Mouse (Mus musculus) megakaryocyte, embryonic 14.5 days (primary cell): ENCODE data around the gene Gpr137. TPM values are rescaled to one million over a fixed set of nuclear protein-coding genes. Genes with fewer than 3 reads are reported as not detected.

Experiments used
- H3K27me3 ChIP-seq: replicated peaks from 2 replicates; pipeline ENCODE3; 2012; ENCODE audit warnings: inconsistent platforms
- H3K36me3 ChIP-seq: replicated peaks from 2 replicates; pipeline ENCODE3; 2012; ENCODE audit warnings: low read length, inconsistent platforms, mixed read lengths
- H3K4me1 ChIP-seq: 2 replicates; pipeline ENCODE4 v1.6.1; 2012; ENCODE audit warnings: inconsistent platforms
- H3K4me3 ChIP-seq: replicated peaks from 2 replicates; pipeline ENCODE3; 2012; ENCODE audit warnings: moderate library complexity, mild to moderate bottlenecking, inconsistent platforms
- H3K9me3 ChIP-seq: 2 replicates; pipeline ENCODE4 v1.6.1; 2012; ENCODE audit warnings: inconsistent platforms
- FLI1 ChIP-seq: IDR thresholded peaks from 2 replicates; pipeline ENCODE4 v1.6.1; 2012; ENCODE audit warnings: low read length, inconsistent platforms, mixed read lengths
- GATA1 ChIP-seq: IDR thresholded peaks from 3 replicates; pipeline ENCODE4 v1.6.1; 2012; ENCODE audit warnings: mixed read lengths, low read length, inconsistent platforms, borderline replicate concordance
- polyA plus RNA-seq: library from polyadenylated mRNA; stranded (reverse); fragments of >175 nt; gene quantifications from 2 replicates; pipeline ENCODE4 v1.2.3, GENCODE M21; 2012; ENCODE audit warnings: low replicate concordance; ENCODE audit not compliant: insufficient read depth

Gene Gpr137
- polyA plus RNA-seq, 1 experiment, result 118 TPM

GRCm38 (mm10) chr19:6980381-6981093 is 38.3 kb upstream of the Gpr137 start, which contains the start of gene Fkbp2:
Fkbp2 (minus strand) TSS chr19:6980501.
- Histone ChIP-seq H3K4me1 (peaks cover 67% of the 10 kb centered on the region), H3K4me3 (peak within 1 kb of the TSS; percentile 99), H3K36me3 (peaks cover 51% of the 10 kb centered on the region), H3K9me3 (no peaks in the 10 kb centered on the region), H3K27me3 (no peaks in the 10 kb centered on the region)
- TF ChIP-seq FLI1 (no peak; the same call in 1 of the 2 replicates), GATA1 (no peak)

GRCm38 (mm10) chr19:6979486-6980380 is 37.5 kb upstream of the Gpr137 start:
- H3K9me3 ChIP-seq, result no peaks in the 10 kb centered on the region
- peak overlapping the region; percentile 99 for H3K4me3 ChIP-seq
- TF ChIP-seq FLI1, result no peak
- no peak for TF ChIP-seq GATA1
- peaks cover 61% of the 10 kb centered on the region for H3K4me1 ChIP-seq
- no peaks in the 10 kb centered on the region for H3K27me3 ChIP-seq
- peaks cover 43% of the 10 kb centered on the region for H3K36me3 ChIP-seq

GRCm38 (mm10) chr19:6979001-6979479 is 36.8 kb upstream of the Gpr137 start:
- H3K4me1 ChIP-seq, result peaks cover 66% of the 10 kb centered on the region
- H3K27me3 ChIP-seq, result no peaks in the 10 kb centered on the region
- TF ChIP-seq GATA1 (no peak), FLI1 (no peak)

GRCm38 (mm10) chr19:6978639-6978974 is 36.3 kb upstream of the Gpr137 start:
- Histone ChIP-seq H3K4me3 (peak overlapping the region; percentile 99), H3K4me1 (peaks cover 71% of the 10 kb centered on the region)

More at GRCm38 (mm10) chr19:6979001-6979479, 36.8 kb upstream of the Gpr137 start:
- Histone ChIP-seq H3K9me3 (no peaks in the 10 kb centered on the region), H3K4me3 (peak overlapping the region; percentile 99), H3K36me3 (peaks cover 38% of the 10 kb centered on the region)

GRCm38 (mm10) chr19:6977759-6978638 is 35.7 kb upstream of the Gpr137 start:
- H3K4me3 ChIP-seq, result peak overlapping the region; percentile 99
- no peaks in the 10 kb centered on the region for H3K27me3 ChIP-seq
- H3K36me3 ChIP-seq, result peaks cover 30% of the 10 kb centered on the region
- TF ChIP-seq FLI1 (no peak), GATA1 (no peak)
- H3K9me3 ChIP-seq, result no peaks in the 10 kb centered on the region
- peaks cover 76% of the 10 kb centered on the region for H3K4me1 ChIP-seq

More at GRCm38 (mm10) chr19:6978639-6978974, 36.3 kb upstream of the Gpr137 start:
- TF ChIP-seq GATA1 (no peak), FLI1 (no peak)
- H3K9me3 ChIP-seq, result no peaks in the 10 kb centered on the region
- H3K27me3 ChIP-seq, result no peaks in the 10 kb centered on the region
- H3K36me3 ChIP-seq, result peaks cover 34% of the 10 kb centered on the region

- H3K36me3 ChIP-seq, result peaks cover 21% of the 10 kb centered on the region
- peak within 1 kb of the TSS; percentile 97 for H3K4me3 ChIP-seq
- TF ChIP-seq FLI1, result no peak
- no peak for TF ChIP-seq GATA1
- no peaks in the 10 kb centered on the region for H3K27me3 ChIP-seq
- no peaks in the 10 kb centered on the region for H3K9me3 ChIP-seq
- H3K4me1 ChIP-seq, result peaks cover 78% of the 10 kb centered on the region
These were observed 33.5 kb upstream of the Gpr137 start, which contains the start of gene Plcb3 for GRCm38 (mm10) chr19:6975537-6976521. Plcb3 (minus strand) TSS chr19:6976470.

- H3K4me1 ChIP-seq, result peaks cover 88% of the 10 kb centered on the region
- H3K36me3 ChIP-seq, result peaks cover 21% of the 10 kb centered on the region
- H3K9me3 ChIP-seq, result no peaks in the 10 kb centered on the region
- peak within 1 kb of the TSS; percentile 98 for H3K4me3 ChIP-seq
- no peaks in the 10 kb centered on the region for H3K27me3 ChIP-seq
- TF ChIP-seq GATA1 (no peak), FLI1 (no peak)
These were observed 32.2 kb upstream of the Gpr137 start, which contains the start of gene Ppp1r14b for GRCm38 (mm10) chr19:6974211-6975205. Ppp1r14b (plus strand) TSS chr19:6974968.
